Mouse (Mus musculus): ENCODE data around the gene Ccdc8. TPM values are rescaled to one million over a fixed set of nuclear protein-coding genes. Genes with fewer than 3 reads are reported as not detected.
A peak's percentile ranks its signal among the peaks of the same experiment; 100 is the strongest.

Gene Ccdc8
- polyA plus RNA-seq, 1 experiment from 2014 or later: 1.1 TPM

DNA sequence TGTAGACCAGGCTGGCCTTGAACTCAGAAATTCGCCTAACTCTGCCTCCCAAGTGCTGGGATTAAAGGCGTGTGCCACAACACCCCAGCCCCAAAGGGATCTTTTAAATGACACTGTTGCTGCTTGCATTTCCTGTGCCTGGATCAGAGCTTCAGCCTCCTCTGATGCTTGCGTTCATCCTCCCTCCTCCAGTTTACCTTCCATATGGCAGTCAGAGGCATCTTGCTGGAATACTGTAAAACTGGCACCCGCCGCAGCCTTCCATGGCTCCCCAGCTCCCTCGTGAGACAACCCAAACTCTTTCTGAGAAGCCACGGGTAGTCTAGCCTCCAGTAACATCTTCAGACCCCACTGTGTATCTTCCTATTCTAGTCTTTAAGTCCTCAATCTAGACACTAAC lies 36.4 kb downstream of the Ccdc8 start:
- Histone ChIP-seq H3K36me3 (replicated peaks; ENCODE audit: insufficient read depth, low read length) (peaks cover 23% of the 10 kb centered on the region), H3K9ac (replicated peaks) (no peak overlapping the region), H3K4me3 (ENCODE audit: low read depth, low read length) (no peak overlapping the region), H3K4me1 (ENCODE audit: insufficient read depth) (peaks cover 39% of the 10 kb centered on the region), H3K4me2 (ENCODE audit: low read depth, low read length) (no peak overlapping the region), H3K9me3 (ENCODE audit: low read length) (no peaks in the 10 kb centered on the region), H3K27me3 (ENCODE audit: insufficient read depth, low read length) (no peaks in the 10 kb centered on the region), H3K27ac (ENCODE audit: low read depth) (peak overlapping the region; percentile 88)
- DNase-seq (no peak), ATAC-seq (no peak)
- TF ChIP-seq EP300 (IDR thresholded peaks at IDR 0.05; ENCODE audit: low read depth) (no peak), CTCF (IDR thresholded peaks at IDR 0.05; ENCODE audit: low read depth) (no peak)
- 71% methylated on average over 7 of the region's 7 CpGs for WGBS (ENCODE audit: insufficient replicate concordance)

DNA sequence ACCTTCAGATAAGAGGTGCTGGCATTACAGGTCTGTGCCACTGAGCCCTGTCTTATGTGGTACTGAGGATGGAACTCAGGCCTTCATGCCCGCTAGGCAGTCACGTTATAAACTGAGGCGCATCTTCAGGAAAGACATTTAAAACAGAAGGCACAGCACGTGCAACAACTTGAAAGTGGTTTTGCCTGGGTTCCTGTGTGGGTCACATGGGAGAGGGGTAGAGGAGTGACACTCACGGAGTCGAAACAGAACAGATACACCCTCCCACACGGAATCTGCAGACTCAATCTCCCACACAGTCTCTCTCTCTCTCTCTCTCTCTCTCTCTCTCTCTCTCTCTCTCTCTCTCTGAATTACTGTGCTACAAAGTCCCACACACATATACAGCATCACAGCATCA lies 37.7 kb downstream of the Ccdc8 start:
- no peak for ATAC-seq
- H3K4me1 ChIP-seq (ENCODE audit: insufficient read depth): peaks cover 26% of the 10 kb centered on the region

DNA sequence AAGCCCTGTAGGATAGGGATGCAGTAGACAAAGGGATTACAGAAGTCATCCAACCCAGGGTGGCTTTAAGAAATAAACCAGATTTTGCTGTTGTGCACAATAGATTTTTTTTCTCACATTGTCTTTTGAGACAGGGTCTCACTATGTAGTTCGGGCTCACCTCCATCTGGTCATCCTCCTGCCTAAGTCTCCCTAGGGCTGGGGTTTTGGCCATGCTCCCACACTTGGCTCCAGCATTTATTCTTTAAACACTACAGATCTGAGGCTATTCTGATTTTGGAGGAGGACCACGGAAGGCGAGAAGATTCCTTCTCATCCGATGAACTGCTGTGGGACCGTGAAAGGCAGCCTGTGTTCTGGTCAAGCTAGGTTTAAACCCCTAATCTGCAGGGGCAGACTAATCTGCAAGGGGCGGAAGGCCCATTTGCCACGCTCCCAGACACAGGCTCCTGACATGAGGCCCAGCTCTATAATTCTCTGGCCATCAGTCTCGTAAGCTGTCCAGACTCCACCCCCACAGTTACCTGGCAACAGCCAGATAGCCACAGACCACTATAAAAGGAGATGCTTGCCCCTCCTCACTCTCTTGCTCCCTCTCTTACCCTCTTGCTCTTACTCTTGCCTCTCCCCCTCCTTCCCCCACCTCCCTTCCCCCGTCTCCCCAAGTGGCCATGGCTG lies 45.6 kb downstream of the Ccdc8 start:
- Histone ChIP-seq H3K4me2 (ENCODE audit: low read depth, low read length) (no peak overlapping the region), H3K27ac (ENCODE audit: low read depth) (no peak overlapping the region), H3K36me3 (replicated peaks; ENCODE audit: insufficient read depth, low read length) (peaks cover 84% of the 10 kb centered on the region), H3K4me3 (ENCODE audit: low read depth, low read length) (no peak overlapping the region), H3K27me3 (ENCODE audit: insufficient read depth, low read length) (no peaks in the 10 kb centered on the region), H3K9me3 (ENCODE audit: low read length) (no peaks in the 10 kb centered on the region), H3K9ac (replicated peaks) (no peak overlapping the region), H3K4me1 (ENCODE audit: insufficient read depth) (no peaks in the 10 kb centered on the region)
- ATAC-seq: no peak
- no peak for DNase-seq
- TF ChIP-seq EP300 (IDR thresholded peaks at IDR 0.05; ENCODE audit: low read depth): no peak
- TF ChIP-seq CTCF (IDR thresholded peaks at IDR 0.05; ENCODE audit: low read depth): no peak
- WGBS (ENCODE audit: insufficient replicate concordance): 83% methylated on average over 9 of the region's 9 CpGs

More for the DNA sequence above, 37.7 kb downstream of the Ccdc8 start:
- H3K9ac ChIP-seq (replicated peaks): no peak overlapping the region
- H3K36me3 ChIP-seq (replicated peaks; ENCODE audit: insufficient read depth, low read length): peaks cover 33% of the 10 kb centered on the region
- H3K9me3 ChIP-seq (ENCODE audit: low read length): no peaks in the 10 kb centered on the region
- no peaks in the 10 kb centered on the region for H3K27me3 ChIP-seq (ENCODE audit: insufficient read depth, low read length)
- no peak overlapping the region for H3K4me3 ChIP-seq (ENCODE audit: low read depth, low read length)
- TF ChIP-seq EP300 (IDR thresholded peaks at IDR 0.05; ENCODE audit: low read depth) (no peak), CTCF (IDR thresholded peaks at IDR 0.05; ENCODE audit: low read depth) (no peak)
- peak overlapping the region; percentile 36; the same call in 1 of the 2 replicates for H3K27ac ChIP-seq (ENCODE audit: low read depth)
- no peak overlapping the region for H3K4me2 ChIP-seq (ENCODE audit: low read depth, low read length)
- DNase-seq: no peak
- WGBS (ENCODE audit: insufficient replicate concordance): 73% methylated on average over 7 of the region's 7 CpGs

DNA sequence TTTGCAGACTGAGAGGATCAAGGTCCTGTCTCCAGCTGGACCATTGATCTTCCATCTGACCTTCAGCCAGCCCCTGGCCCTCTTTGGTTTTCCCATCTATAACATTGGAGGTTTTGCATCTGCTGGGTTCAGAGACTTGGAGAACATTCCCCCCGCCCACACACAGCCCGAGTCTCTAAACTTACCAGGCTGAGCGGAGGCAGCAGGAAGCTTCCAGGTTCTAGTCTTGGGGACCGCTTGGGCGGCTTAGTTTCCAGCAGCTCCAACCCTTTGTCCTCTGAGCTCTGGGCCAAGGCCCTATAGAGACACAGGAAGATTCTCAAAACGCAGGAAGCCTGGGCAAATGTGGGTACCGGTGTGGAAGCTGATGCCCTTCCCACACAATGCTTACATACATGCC lies 46.9 kb downstream of the Ccdc8 start:
- Histone ChIP-seq H3K4me3 (ENCODE audit: low read depth, low read length) (no peak overlapping the region), H3K4me2 (ENCODE audit: low read depth, low read length) (no peak overlapping the region), H3K36me3 (replicated peaks; ENCODE audit: insufficient read depth, low read length) (peaks cover 87% of the 10 kb centered on the region), H3K27me3 (ENCODE audit: insufficient read depth, low read length) (no peaks in the 10 kb centered on the region), H3K9me3 (ENCODE audit: low read length) (no peaks in the 10 kb centered on the region), H3K27ac (ENCODE audit: low read depth) (no peak overlapping the region), H3K9ac (replicated peaks) (no peak overlapping the region), H3K4me1 (ENCODE audit: insufficient read depth) (no peaks in the 10 kb centered on the region)
- ATAC-seq: no peak
- no peak for DNase-seq
- 86% methylated on average over 7 of the region's 7 CpGs for WGBS (ENCODE audit: insufficient replicate concordance)
- TF ChIP-seq CTCF (IDR thresholded peaks at IDR 0.05; ENCODE audit: low read depth): no peak
- no peak for TF ChIP-seq EP300 (IDR thresholded peaks at IDR 0.05; ENCODE audit: low read depth)

DNA sequence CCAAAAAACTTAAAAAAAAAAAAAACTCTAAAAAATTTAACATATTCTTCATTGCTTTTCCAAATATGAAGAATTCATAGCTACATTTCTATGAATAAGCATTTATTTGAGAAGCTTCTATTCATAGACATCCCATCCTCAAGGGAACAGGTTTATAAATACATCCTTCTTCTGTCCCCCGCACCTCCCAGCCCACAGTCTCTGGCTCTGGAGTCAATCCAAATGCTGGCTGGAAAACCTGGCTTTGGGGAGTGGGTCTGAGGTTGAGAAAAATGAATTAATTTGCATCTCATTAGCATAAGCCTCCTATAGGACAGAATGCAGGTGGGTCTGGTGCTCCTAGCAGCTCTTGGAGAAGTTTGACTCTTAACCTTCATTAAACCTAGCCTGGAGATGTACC lies 53.2 kb downstream of the Ccdc8 start:
- Histone ChIP-seq H3K4me2 (ENCODE audit: low read depth, low read length) (no peak overlapping the region), H3K27me3 (ENCODE audit: insufficient read depth, low read length) (no peaks in the 10 kb centered on the region), H3K27ac (ENCODE audit: low read depth) (no peak overlapping the region), H3K36me3 (replicated peaks; ENCODE audit: insufficient read depth, low read length) (peaks cover 75% of the 10 kb centered on the region), H3K4me3 (ENCODE audit: low read depth, low read length) (no peak overlapping the region), H3K9ac (replicated peaks) (no peak overlapping the region), H3K4me1 (ENCODE audit: insufficient read depth) (no peaks in the 10 kb centered on the region), H3K9me3 (ENCODE audit: low read length) (no peaks in the 10 kb centered on the region)
- TF ChIP-seq EP300 (IDR thresholded peaks at IDR 0.05; ENCODE audit: low read depth) (no peak), CTCF (IDR thresholded peaks at IDR 0.05; ENCODE audit: low read depth) (no peak)
- 97% methylated on average over 1 of the region's 1 CpGs for WGBS (ENCODE audit: insufficient replicate concordance)
- DNase-seq (no peak), ATAC-seq (no peak)

Other genes starting within 250 kb of the Ccdc8 start
- 43.9 and 44.8 TPM in 2 replicates for gene Slc1a5, start 211.4 kb upstream of the Ccdc8 start, polyA plus RNA-seq (2015; fragmentation: Nextera tagmentation; extraction: Ambion mirVana)
- 15.9 and 18.4 TPM in 2 replicates for gene Strn4, start 176.8 kb upstream of the Ccdc8 start, polyA plus RNA-seq (2015; fragmentation: Nextera tagmentation; extraction: Ambion mirVana)
- gene Fkrp, start 176.0 kb upstream of the Ccdc8 start, polyA plus RNA-seq (2015; fragmentation: Nextera tagmentation; extraction: Ambion mirVana): 7.4 and 8.7 TPM in 2 replicates
- 4.3 and 5.0 TPM in 2 replicates for gene Prkd2, start 149.8 kb upstream of the Ccdc8 start, polyA plus RNA-seq (2015; fragmentation: Nextera tagmentation; extraction: Ambion mirVana)
- 0.09 TPM in 2 replicates for gene Dact3, start 117.4 kb upstream of the Ccdc8 start, polyA plus RNA-seq (2015; fragmentation: Nextera tagmentation; extraction: Ambion mirVana)
- 0.15 and 0.20 TPM in 2 replicates for gene Gng8, start 100.9 kb upstream of the Ccdc8 start, polyA plus RNA-seq (2015; fragmentation: Nextera tagmentation; extraction: Ambion mirVana)
- 1.1 and 1.7 TPM in 2 replicates for gene Ptgir, start 86.2 kb upstream of the Ccdc8 start, polyA plus RNA-seq (2015; fragmentation: Nextera tagmentation; extraction: Ambion mirVana)
- 58.8 and 60.3 TPM in 2 replicates for gene Calm3, start 68.6 kb upstream of the Ccdc8 start, polyA plus RNA-seq (2015; fragmentation: Nextera tagmentation; extraction: Ambion mirVana)
- gene Pnmal2, start 48.0 kb upstream of the Ccdc8 start, polyA plus RNA-seq (2015; fragmentation: Nextera tagmentation; extraction: Ambion mirVana): 0.06 and 0.09 TPM in 2 replicates
- 0.02 and 0.04 TPM in 2 replicates for gene Pnmal1, start 33.0 kb upstream of the Ccdc8 start, polyA plus RNA-seq (2015; fragmentation: Nextera tagmentation; extraction: Ambion mirVana)
- not detected in 2 replicates for gene Gm42372, start 9.6 kb upstream of the Ccdc8 start, polyA plus RNA-seq (2015; fragmentation: Nextera tagmentation; extraction: Ambion mirVana)
- gene Ppp5c, start 35.2 kb downstream of the Ccdc8 start, polyA plus RNA-seq (2015; fragmentation: Nextera tagmentation; extraction: Ambion mirVana): 26.9 and 32.1 TPM in 2 replicates
- gene Hif3a, start 69.7 kb downstream of the Ccdc8 start, polyA plus RNA-seq (2015; fragmentation: Nextera tagmentation; extraction: Ambion mirVana): 2.6 and 3.9 TPM in 2 replicates
- gene Psg16, start 81.3 kb downstream of the Ccdc8 start, polyA plus RNA-seq (2015; fragmentation: Nextera tagmentation; extraction: Ambion mirVana): 0.54 and 0.69 TPM in 2 replicates
- gene Ceacam3, start 157.6 kb downstream of the Ccdc8 start, polyA plus RNA-seq (2015; fragmentation: Nextera tagmentation; extraction: Ambion mirVana): not detected in 2 replicates
- not detected in 2 replicates for gene Psg29, start 210.8 kb downstream of the Ccdc8 start, polyA plus RNA-seq (2015; fragmentation: Nextera tagmentation; extraction: Ambion mirVana)

Data from liver, postnatal 0 days (tissue).